Mouse (Mus musculus): ENCODE data around the gene Top2b.

The Top2b gene

DNA sequence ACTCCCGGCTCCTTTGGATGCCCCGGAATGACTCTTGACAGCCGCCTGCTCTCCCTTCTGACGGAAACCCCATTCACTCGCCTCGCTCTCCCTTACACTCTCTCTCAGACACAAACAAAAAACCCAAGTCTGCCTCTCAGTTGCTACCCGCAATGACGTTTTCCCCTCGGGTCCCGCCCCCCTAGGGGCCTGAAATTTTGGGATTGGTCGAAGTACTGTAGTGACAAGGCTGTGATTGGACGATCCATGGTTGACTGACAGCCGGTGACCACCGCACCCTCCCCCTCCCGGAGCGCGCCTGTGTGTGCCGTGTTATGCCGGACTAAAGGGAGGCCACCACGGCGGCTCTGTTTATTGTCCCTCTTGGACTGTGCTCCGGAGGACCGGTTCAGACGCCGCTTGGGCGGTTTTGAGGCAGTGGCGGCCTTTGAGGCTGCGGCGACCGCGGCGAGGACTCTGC lies at the start of gene Top2b:
Gene Top2b (plus strand): TSS at position 302 of the 460 bp plus-strand sequence.
- peak; percentile 91 for DNase-seq (ENCODE audit: extremely low read depth, low read depth)

GRCm38 (mm10) chr14:16316715-16317114 lies 48.3 kb upstream of the Top2b start:
- no peak for DNase-seq (ENCODE audit: extremely low read depth, low read depth)

DNA sequence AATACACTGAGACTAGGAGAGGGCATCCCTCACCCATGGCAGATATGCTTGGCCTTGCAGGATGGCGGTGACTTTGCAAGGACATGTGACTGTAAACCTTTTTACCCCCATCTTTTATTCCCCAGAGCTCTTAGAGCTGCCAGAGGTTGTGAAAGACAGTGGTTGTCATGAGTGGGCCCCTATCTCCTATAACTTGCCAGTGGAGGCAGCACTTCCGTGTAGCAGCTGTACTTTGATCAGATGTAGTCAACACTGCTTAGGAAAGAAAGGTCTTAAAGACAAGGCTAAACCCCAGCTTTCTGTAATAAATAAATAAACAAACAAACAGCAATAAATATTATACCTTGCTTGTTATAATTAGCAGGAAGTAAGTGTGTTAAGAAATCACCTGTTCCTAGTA lies 45.2 kb upstream of the Top2b start:
- no peak for DNase-seq (ENCODE audit: extremely low read depth, low read depth)

GRCm38 (mm10) chr14:16324394-16324793 lies 40.6 kb upstream of the Top2b start:
- no peak for DNase-seq (ENCODE audit: extremely low read depth, low read depth)

DNA sequence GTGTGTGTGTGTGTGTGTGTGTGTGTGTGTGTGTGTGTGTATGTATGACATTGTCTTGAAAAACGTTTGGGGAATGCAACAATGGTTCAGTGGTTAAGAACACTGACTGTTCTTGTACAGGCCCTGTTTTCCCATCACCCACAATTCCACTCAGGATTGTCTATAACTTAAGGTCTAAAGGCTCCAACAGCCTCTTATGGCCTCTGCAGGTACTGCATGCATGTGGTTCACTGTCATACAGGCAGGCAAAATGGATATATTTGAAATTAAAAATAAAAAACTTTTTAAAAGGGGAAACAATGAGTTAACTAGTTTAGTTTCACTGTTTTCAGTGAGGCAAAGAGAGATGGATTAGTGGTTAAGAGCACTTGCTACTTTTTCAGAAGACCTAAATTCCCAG lies 39.8 kb upstream of the Top2b start:
- DNase-seq (ENCODE audit: extremely low read depth, low read depth), result no peak

DNA sequence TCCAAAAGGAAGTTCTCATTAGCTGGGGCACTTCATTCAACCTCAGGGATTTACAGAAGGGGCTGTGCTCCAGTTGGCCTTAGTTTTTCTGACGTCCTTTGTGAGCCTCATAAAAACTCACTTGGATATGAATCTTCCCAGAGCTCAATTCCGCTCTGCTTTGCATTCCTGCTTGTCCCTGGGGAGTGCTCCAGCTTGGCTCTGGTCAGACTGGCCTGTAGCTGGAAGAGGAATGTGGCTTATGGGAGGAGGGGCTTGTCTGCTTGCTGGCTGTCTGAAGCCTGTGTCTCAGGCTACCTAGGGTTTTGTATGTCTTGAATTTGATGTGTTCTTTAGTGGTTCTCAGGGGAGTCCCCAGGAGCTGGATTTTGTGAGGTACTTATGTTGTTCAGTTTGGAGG lies 36.4 kb upstream of the Top2b start:
- no peak for DNase-seq (ENCODE audit: extremely low read depth, low read depth)

- no peak for DNase-seq (ENCODE audit: extremely low read depth, low read depth)
Measured at GRCm38 (mm10) chr14:16328959-16329480, 36.0 kb upstream of the Top2b start.

GRCm38 (mm10) chr14:16329756-16330155 lies 35.2 kb upstream of the Top2b start:
- DNase-seq (ENCODE audit: extremely low read depth, low read depth), result no peak

DNA sequence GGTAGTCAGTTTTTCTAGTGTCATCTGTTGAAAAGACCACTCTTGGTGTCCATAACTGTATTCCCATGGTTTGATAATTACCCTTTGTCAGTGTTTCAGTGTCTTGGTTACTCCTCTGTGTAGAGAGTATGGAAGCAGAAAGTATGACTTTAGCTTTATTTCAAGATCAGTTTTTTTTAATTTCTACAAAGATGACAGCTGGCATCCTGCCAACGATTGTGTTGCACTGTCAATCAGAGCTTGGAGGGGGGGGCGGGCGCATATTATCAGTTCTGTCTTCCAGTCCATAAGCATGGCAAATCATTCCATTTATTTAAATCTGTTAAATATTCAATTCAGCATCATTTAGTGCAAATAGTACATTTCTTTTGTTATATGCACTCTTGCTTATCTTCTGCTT lies 30.7 kb upstream of the Top2b start:
- no peak for DNase-seq (ENCODE audit: extremely low read depth, low read depth)

DNA sequence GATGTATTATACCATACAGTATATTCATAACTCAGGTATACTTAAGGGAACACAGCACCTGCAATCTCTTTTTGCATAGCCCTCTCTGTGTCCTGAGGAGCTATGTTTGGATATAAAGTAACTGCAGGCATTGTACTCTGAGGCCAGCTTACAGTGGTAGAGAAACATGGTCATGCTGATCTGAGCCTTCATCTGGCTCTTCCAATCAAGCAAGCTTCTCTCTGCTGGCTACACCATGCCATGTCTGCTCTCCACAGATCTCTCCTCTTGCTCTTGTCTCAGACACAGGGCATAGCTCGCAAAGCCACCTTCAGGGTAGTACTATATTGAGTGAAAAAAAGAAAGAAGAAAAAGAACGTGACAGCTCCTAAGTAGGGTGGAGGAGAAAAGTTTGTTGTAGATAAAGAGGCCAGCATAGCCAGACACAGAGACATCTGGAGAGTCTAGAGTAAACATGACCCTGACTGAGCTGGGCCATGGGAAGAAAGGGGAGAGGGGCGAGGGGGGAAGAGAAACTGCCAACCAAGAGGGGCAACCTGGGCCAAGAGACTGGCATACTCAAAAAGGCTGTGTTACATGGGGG lies 29.1 kb upstream of the Top2b start:
- DNase-seq (ENCODE audit: extremely low read depth, low read depth), result no peak

- no peak for DNase-seq (ENCODE audit: extremely low read depth, low read depth)
Measured at GRCm38 (mm10) chr14:16347505-16347904, 17.5 kb upstream of the Top2b start.

DNA sequence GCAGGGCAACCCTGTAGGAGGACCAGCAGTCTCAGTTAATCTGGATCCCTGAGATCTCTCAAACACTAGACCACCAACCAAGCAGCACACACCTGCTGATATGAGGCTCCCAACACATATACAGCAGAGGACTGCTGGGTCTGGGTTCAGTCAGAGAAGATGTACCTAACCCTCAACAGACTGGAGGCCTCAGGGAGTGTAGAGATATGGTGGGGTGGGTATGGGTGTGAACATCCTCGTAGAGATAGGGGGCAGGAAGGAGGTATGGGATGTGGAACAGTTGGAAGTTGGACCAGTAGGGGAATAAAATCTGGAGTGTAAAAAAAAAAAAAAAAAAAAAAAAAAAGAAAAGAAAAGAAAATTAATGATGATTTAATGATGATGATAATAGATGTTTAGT lies 5.3 kb upstream of the Top2b start:
- DNase-seq (ENCODE audit: extremely low read depth, low read depth), result no peak

- DNase-seq (ENCODE audit: extremely low read depth, low read depth), result peak; percentile 42
Measured at GRCm38 (mm10) chr14:16364161-16364831, 683 bp upstream of the Top2b start.

DNA sequence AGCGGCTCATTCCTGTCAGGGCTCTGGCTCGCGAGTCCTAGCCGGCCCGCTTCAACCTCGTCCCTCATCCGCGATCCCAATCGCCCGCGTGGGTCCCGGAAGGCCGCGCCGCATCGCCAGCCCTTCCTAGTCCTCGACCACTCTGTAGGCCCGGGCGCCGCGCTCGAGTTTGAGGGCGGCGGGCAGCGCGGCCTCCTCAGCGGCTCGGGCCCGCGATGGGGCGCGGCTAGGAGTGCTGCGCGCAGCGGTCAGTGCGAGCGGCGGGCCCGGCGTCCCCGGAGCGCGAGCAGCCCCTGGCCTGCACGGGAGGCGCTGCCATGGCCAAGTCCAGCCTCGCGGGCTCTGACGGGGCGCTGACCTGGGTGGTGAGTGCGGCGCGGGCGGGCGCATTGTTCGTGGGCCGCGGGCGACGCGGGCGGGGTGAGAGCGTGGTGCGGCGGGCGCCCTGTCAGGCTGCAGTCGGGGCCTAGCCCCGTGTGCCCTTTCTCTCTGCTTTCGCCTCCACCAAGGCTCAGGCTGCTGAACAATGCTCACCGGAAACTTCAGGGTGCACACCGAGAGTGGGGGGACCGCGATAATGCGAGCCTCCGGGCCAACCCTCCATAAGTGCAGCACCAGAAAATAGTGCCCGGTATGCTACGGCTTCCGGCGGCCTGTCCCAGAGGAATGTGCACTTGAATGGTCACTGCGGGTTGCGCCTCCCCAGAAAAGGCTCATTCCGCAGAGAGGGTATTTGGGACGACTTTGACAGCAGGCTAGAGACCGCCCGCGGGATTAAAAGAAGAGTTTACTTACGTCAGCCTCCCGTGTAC lies 589 bp downstream of the Top2b start:
- peak; percentile 30 for DNase-seq (ENCODE audit: extremely low read depth, low read depth)

GRCm38 (mm10) chr14:16366174-16366889 lies 1.4 kb downstream of the Top2b start:
- DNase-seq (ENCODE audit: extremely low read depth, low read depth), result peak; percentile 23

- DNase-seq (ENCODE audit: extremely low read depth, low read depth), result peak; percentile 14
Measured at GRCm38 (mm10) chr14:16366986-16367385, 2.0 kb downstream of the Top2b start.

GRCm38 (mm10) chr14:16372761-16373160 lies 7.8 kb downstream of the Top2b start:
- DNase-seq (ENCODE audit: extremely low read depth, low read depth), result peak; percentile 18

- no peak for DNase-seq (ENCODE audit: extremely low read depth, low read depth)
Measured at GRCm38 (mm10) chr14:16373190-16373589, 8.2 kb downstream of the Top2b start.

GRCm38 (mm10) chr14:16379917-16380570 lies 15.1 kb downstream of the Top2b start:
- DNase-seq (ENCODE audit: extremely low read depth, low read depth), result peak; percentile 53

DNA sequence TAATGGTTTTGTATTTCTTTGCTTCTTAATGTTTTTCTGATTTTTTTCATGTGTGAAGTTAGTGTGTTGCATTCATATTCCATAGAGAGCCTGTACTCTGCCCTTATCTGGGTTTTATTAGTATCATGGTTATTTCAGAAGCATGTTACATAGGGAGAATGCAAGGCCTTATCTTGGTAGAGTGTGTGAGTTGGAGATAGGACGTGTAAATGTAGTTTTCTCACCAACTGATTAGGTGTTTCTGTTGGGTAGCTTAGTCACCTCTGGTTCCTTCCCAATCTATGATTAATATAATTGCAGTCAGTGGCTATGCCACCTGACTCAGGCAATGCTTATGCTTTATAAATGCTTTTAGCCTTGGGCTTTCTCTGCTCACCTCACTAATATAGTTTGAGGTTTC lies 19.8 kb downstream of the Top2b start:
- DNase-seq (ENCODE audit: extremely low read depth, low read depth), result no peak

GRCm38 (mm10) chr14:16405187-16405586 lies 40.2 kb downstream of the Top2b start:
- no peak for DNase-seq (ENCODE audit: extremely low read depth, low read depth)
